Mouse (Mus musculus): ENCODE results near the gene Bhmt.

- TF ChIP-seq CTCF (IDR thresholded peaks at IDR 0.05 in 2 of 3, conservative IDR thresholded peaks at IDR 0.05 in 1 of 3; ENCODE audit: control insufficient read depth in 1 of 3, insufficient read depth in 1 of 3, low read depth in 2 of 3, low read length in 3 of 3, poor library complexity in 1 of 3, severe bottlenecking in 1 of 3) = no peak
- no peak for TF ChIP-seq POLR2A (IDR thresholded peaks at IDR 0.05; ENCODE audit: control insufficient read depth in 1 of 2, insufficient read depth in 1 of 2, low read depth in 1 of 2, low read length in 2 of 2, poor library complexity in 1 of 2)
- no peak for TF ChIP-seq NELFE (IDR thresholded peaks at IDR 0.05; ENCODE audit: low read depth, low read length)
- TF ChIP-seq USF1 (IDR thresholded peaks at IDR 0.05; ENCODE audit: low read depth, low read length) = no peak
- TF ChIP-seq EP300 (IDR thresholded peaks at IDR 0.05; ENCODE audit: low read depth in 1 of 2, low read length in 2 of 2) = no peak
- TF ChIP-seq UBTF (IDR thresholded peaks at IDR 0.05; ENCODE audit: borderline replicate concordance, insufficient read depth, low read depth, low read length) = no peak
- TF ChIP-seq ZKSCAN1 (IDR thresholded peaks at IDR 0.05; ENCODE audit: low read depth, low read length) = no peak
- TF ChIP-seq ZMIZ1 (IDR thresholded peaks at IDR 0.05; ENCODE audit: low read depth, low read length) = no peak
- TF ChIP-seq GABPA (IDR thresholded peaks at IDR 0.05; ENCODE audit: low read depth, low read length) = no peak
- TF ChIP-seq ZNF384 (IDR thresholded peaks at IDR 0.05; ENCODE audit: low read depth, low read length) = no peak
- no peak for TF ChIP-seq TCF12 (IDR thresholded peaks at IDR 0.05; ENCODE audit: low read depth, low read length)
- TF ChIP-seq ELF1 (IDR thresholded peaks at IDR 0.05; ENCODE audit: low read depth, low read length) = no peak
Measured at GRCm38 (mm10) chr13:93673296-93673695, 35.5 kb upstream of the Bhmt start.

Data from MEL (cell line).